Mouse (Mus musculus) thymus, adult 18-20 months (tissue): ENCODE data around the gene Pgm5.

Experiments used
- DNase-seq, 2 experiments: peaks; one replicate each; pipeline ENCODE4 v3.0.0; 2022; ENCODE audit warnings: mixed read lengths in 2 of 2

Pgm5 gene

GRCm38 (mm10) chr19:24701716-24702115, 159.9 kb downstream of the Pgm5 start:
- no peak for DNase-seq

- DNase-seq: no peak
Measured at GRCm38 (mm10) chr19:24700664-24701063, 161.0 kb downstream of the Pgm5 start.

GRCm38 (mm10) chr19:24699910-24700309, 161.7 kb downstream of the Pgm5 start:
- no peak for DNase-seq

DNA sequence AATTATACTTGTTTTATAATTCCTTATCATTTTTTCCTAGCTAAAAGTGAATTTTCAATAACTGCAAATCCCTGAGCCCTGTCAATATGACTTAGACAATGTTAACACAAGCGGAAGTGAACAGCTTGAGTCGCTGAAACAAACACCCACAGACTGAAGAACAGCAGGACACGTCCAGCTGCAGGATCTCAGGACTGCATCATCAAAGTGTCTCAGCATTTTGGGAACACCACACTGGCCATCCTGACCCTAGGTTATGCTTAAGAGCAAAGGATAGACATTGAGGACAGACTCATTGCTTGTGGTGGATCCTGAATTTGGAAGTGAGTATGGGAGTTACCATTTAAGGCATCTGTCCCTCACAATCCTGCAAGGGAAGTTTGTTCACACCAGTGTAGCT, 162.5 kb downstream of the Pgm5 start:
- no peak for DNase-seq

GRCm38 (mm10) chr19:24698651-24699050, 163.0 kb downstream of the Pgm5 start:
- no peak for DNase-seq

- no peak for DNase-seq
Measured at GRCm38 (mm10) chr19:24697946-24698345, 163.7 kb downstream of the Pgm5 start.

GRCm38 (mm10) chr19:24692691-24693090, 169.0 kb downstream of the Pgm5 start:
- DNase-seq: no peak

DNA sequence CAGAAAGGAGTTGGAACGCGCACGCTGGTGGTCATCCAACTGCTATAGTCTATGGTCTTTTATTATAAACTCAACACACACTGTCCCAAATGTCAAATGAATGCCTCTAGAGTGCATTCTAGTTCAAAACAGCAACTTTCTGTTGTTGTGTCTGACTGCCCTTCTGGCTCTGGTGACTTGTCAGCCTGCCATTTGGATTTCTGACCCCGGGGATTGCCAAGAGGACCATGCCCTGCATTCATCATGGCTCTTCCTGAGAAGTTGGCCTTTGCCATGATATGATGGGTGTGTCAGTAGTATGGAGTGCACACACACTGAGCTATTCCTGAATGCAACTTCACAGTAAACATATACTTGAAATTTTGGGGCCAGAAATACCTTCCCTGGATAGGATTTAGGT, 172.1 kb downstream of the Pgm5 start:
- DNase-seq: no peak

DNA sequence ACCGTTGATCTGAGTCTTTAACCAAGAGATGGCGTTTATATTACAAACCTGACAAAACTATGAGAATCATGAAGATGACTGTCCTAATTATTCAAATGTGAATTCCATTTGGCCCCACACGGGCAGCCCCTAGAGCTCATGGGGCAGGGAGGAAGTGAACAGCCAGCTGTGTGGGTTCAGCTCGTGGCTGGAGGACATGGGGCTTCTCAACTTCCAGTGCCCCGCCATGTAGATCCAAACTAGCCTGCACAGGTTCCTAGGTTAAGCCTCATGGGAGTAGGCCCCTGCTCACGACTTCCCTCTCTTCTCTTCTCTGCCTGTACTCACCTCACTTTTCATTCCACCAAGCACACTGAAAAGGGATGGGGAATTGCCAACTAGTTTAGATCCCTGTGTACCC, 173.3 kb downstream of the Pgm5 start:
- DNase-seq: no peak

GRCm38 (mm10) chr19:24686411-24686810, 175.2 kb downstream of the Pgm5 start:
- no peak for DNase-seq

DNA sequence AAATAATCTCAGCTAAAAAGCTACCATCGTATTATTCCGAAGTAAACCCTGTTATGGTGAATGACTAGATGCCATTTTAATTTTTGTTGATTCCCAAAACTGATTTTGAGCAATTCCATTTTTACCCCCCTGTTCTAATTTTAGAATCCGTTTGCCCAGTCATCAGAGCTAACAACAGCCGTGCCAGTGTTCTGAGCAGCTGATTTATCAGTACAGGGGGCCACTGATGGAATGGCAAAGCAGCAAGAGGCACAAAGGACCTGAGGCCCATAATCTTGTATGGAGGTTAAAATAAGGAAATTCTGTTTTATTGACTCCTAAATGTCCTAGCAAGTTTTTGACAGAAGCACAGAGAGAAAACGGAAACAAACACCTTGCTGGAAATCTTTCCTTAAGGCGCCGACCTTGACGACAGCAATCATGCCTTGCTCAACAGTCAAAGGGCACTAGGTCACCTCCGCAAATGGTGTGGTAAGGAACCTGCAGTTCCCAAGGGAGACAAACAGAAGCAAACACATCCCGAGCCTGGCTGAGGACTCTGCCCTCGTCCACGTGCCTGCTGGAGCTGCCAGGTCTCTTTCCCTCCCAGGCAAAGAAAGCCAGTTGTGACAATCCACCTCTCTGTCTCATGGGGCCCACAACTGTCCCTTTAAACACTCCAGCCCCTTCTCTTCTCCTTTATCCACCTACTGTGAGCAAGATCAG, 178.5 kb downstream of the Pgm5 start:
- DNase-seq: no peak

GRCm38 (mm10) chr19:24677242-24677984, 184.2 kb downstream of the Pgm5 start:
- no peak for DNase-seq

DNA sequence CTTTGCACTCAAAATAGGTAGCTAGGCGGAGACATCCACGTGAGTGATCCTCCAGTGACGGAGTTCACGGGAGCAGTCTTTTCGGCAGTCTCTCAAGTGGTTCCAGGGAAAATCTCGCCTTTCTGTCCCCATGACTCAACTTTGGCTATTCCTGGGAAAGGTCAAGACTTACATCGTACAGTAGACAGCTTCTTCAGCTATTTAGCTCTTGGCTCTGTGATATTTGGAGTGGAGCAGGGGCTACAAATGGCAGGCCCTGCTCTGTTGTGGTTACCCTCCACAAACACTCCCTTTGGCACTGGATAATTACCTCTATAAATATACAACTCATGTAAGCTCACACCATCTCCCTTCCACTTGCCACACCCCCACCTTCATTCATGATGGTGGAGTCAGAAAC, 185.2 kb downstream of the Pgm5 start:
- DNase-seq: no peak

DNA sequence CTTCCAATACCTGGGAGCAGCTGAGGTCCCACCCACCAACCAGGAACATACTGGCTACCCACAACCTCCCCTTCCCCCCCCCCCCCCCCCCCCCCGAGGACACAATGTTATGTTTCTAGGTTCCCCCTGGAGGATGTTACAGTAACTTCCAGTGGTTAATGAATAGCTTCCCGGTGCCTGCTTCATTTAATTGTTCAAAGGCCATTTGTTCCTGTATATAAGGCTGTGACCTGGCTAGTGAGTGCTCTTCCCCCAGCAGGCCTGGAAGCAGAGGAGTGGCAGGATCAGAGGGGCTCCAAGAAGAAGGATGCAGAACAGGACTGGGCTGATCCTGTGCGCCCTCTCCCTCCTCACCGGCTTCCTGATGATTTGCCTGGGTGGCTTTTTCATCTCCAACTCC, 187.9 kb downstream of the Pgm5 start, which contains the start of gene Tmem252:
Gene Tmem252, plus strand, starts transcription at position 247 of the 400 bp plus-strand sequence.
- DNase-seq: no peak

- DNase-seq: no peak
Measured at GRCm38 (mm10) chr19:24673331-24673730, 188.3 kb downstream of the Pgm5 start.

GRCm38 (mm10) chr19:24672366-24672960, 189.2 kb downstream of the Pgm5 start:
- DNase-seq: no peak

GRCm38 (mm10) chr19:24671571-24671970, 190.1 kb downstream of the Pgm5 start:
- DNase-seq: no peak

DNA sequence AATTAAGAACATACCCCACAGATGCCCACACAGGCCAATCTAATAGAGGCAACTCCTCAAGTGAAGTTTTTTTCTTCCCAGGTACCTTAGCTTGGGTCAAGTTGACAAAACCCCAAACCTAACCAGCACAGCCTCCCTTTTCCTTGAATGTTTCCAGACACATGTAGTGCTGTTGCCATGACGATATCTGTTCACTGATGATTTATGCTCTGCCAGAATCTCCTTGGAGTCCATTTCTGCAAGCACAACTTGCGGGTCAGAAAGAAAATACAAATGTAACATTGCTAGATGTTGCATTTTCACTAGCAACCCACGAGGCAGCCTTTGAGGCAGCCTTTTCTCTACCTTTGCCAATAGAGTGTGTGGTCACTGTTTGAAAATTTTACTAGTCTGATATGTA, 194.1 kb downstream of the Pgm5 start:
- no peak for DNase-seq

- no peak for DNase-seq
Measured at GRCm38 (mm10) chr19:24665771-24666170, 195.9 kb downstream of the Pgm5 start.

GRCm38 (mm10) chr19:24662346-24662745, 199.3 kb downstream of the Pgm5 start:
- no peak for DNase-seq

DNA sequence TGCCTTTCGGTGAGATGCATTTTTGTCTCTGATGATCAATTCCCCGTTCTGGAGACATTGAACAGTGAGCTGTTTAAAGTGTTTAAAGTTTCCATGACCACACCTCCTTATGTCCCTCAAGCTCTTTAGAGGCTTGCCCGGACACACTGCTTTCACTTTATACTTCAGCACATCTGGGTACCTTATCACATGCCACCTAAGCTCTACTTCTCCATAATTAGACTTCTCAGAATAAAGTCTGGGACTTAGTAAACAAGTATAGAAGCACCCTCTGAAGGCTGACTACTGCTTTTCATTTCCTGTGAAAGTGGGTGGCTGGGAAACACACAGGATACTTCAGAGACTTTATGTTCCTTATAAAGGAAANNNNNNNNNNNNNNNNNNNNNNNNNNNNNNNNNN, 204.7 kb downstream of the Pgm5 start:
- no peak for DNase-seq

GRCm38 (mm10) chr19:24653230-24653799, 208.3 kb downstream of the Pgm5 start:
- DNase-seq: no peak

- DNase-seq: no peak
Measured at GRCm38 (mm10) chr19:24652342-24653019, 209.2 kb downstream of the Pgm5 start.
